Mouse (Mus musculus) heart, postnatal 0 days (tissue): ENCODE measurements at regions not wholly inside any gene's neighbourhood (a gene's known extent, or its start where the extent isn't known, plus 50 kb on each side); places are given as distances from the start of the nearest gene placed in this dataset.

Source experiments
- CTCF ChIP-seq: IDR thresholded peaks from 2 replicates; pipeline ENCODE4 v1.5.1; 2016; ENCODE audit warnings: antibody characterized with exemption, control low read depth, low read depth
- EP300 ChIP-seq: IDR thresholded peaks from 2 replicates; pipeline ENCODE4 v1.6.1; 2016; ENCODE audit warnings: antibody characterized with exemption, low read depth

DNA sequence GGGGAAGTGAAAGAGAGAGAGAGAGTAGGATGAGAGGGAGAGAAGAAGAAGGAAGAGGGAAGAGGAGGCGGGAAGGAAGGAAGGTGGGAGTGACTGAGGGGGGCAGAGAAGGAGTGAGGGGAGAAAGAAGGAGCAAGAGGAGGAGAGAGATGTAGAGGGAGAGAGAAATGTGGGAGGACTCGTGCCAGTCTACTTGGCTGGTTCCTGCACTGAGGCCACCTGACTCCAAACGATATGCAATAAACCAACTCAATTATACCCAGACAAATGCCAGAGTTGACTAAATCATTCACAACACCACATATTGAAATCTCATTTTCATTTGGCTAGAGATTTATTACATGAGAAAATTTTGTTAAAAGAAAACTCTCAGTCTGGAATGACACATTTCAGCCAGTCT lies 818.4 kb downstream of the Trim52 start:
- TF ChIP-seq CTCF (no peak), EP300 (no peak)
